Mouse (Mus musculus) testis, adult 2 months (tissue): ENCODE results near the gene 4930544G11Rik. TPM values are rescaled to one million over a fixed set of nuclear protein-coding genes. Genes with fewer than 3 reads are reported as not detected.

Experiments
- H3K27ac ChIP-seq: fragments of 200-500 bp; 2 replicates; pipeline ENCODE4 v1.5.1; 2012; ENCODE audit warnings: low read depth, low read length; ENCODE audit not compliant: control insufficient read depth, insufficient read depth
- H3K27me3 ChIP-seq: fragments of 200-500 bp; 2 replicates; pipeline ENCODE4 v1.6.1; 2012; ENCODE audit warnings: mild to moderate bottlenecking, low read length, moderate library complexity; ENCODE audit not compliant: control insufficient read depth, insufficient read depth
- H3K36me3 ChIP-seq: fragments of 200-500 bp; 2 replicates; pipeline ENCODE4 v1.6.1; 2012; ENCODE audit warnings: mild to moderate bottlenecking, low read length; ENCODE audit not compliant: control insufficient read depth, insufficient read depth
- H3K4me1 ChIP-seq: fragments of 200-500 bp; 2 replicates; pipeline ENCODE4 v1.6.1; 2012; ENCODE audit warnings: low read length; ENCODE audit not compliant: control insufficient read depth, insufficient read depth
- H3K4me3 ChIP-seq: fragments of 200-500 bp; 2 replicates; pipeline ENCODE4 v1.5.1; 2012; ENCODE audit warnings: low read depth, mild to moderate bottlenecking, low read length, moderate library complexity, mixed read lengths; ENCODE audit not compliant: control insufficient read depth
- CTCF ChIP-seq: fragments of 200-500 bp; IDR thresholded peaks from 2 replicates; pipeline ENCODE4 v1.5.1; 2012; ENCODE audit warnings: low read depth, mild to moderate bottlenecking, inconsistent platforms, low read length, moderate library complexity; ENCODE audit not compliant: control insufficient read depth, insufficient read depth, insufficient replicate concordance
- POLR2A ChIP-seq: fragments of 200-500 bp; IDR thresholded peaks from 2 replicates; pipeline ENCODE4 v1.6.1; 2012; ENCODE audit warnings: low read depth, mild to moderate bottlenecking, inconsistent platforms, low read length, moderate library complexity; ENCODE audit not compliant: control insufficient read depth
- polyA plus RNA-seq: library from polyadenylated mRNA; depleted of rRNA; stranded (reverse); fragments of >200 nt; gene quantifications from 2 replicates; pipeline ENCODE4 v1.2.3, GENCODE M21; 2012; rRNA removed

The 4930544G11Rik gene
- 148 and 179 TPM in 2 replicates for polyA plus RNA-seq

- Histone ChIP-seq H3K4me1 (peaks cover 6% of the 10 kb centered on the region), H3K27ac (peak within 1 kb of the TSS; percentile 90), H3K4me3 (peak within 1 kb of the TSS; percentile 90), H3K36me3 (no peaks in the 10 kb centered on the region), H3K27me3 (no peaks in the 10 kb centered on the region)
- peak; percentile 84; the same call in 1 of the 2 replicates for TF ChIP-seq POLR2A
- TF ChIP-seq CTCF: no peak
Observed at GRCm38 (mm10) chr6:65952309-65952708, at the start of gene 4930544G11Rik. 4930544G11Rik (plus strand) TSS chr6:65952609.

- Histone ChIP-seq H3K27me3 (no peaks in the 10 kb centered on the region), H3K4me3 (no peak overlapping the region), H3K27ac (no peak overlapping the region), H3K36me3 (no peaks in the 10 kb centered on the region), H3K4me1 (no peaks in the 10 kb centered on the region)
- no peak for TF ChIP-seq POLR2A
- TF ChIP-seq CTCF: no peak
Observed at GRCm38 (mm10) chr6:65906657-65907182, 45.7 kb upstream of the 4930544G11Rik start.

- H3K4me1 ChIP-seq: no peaks in the 10 kb centered on the region
Observed at GRCm38 (mm10) chr6:65915421-65915820, 37.0 kb upstream of the 4930544G11Rik start.

GRCm38 (mm10) chr6:65921703-65922102 is 30.7 kb upstream of the 4930544G11Rik start:
- TF ChIP-seq POLR2A: no peak
- no peak for TF ChIP-seq CTCF
- Histone ChIP-seq H3K27me3 (no peaks in the 10 kb centered on the region), H3K4me1 (no peaks in the 10 kb centered on the region)

More at GRCm38 (mm10) chr6:65915421-65915820, 37.0 kb upstream of the 4930544G11Rik start:
- TF ChIP-seq POLR2A: no peak
- H3K27me3 ChIP-seq: no peaks in the 10 kb centered on the region
- no peak overlapping the region for H3K4me3 ChIP-seq
- H3K27ac ChIP-seq: no peak overlapping the region
- H3K36me3 ChIP-seq: no peaks in the 10 kb centered on the region

GRCm38 (mm10) chr6:65923501-65924084 is 28.8 kb upstream of the 4930544G11Rik start:
- H3K36me3 ChIP-seq: no peaks in the 10 kb centered on the region
- no peak overlapping the region for H3K4me3 ChIP-seq
- no peak overlapping the region for H3K27ac ChIP-seq
- no peaks in the 10 kb centered on the region for H3K4me1 ChIP-seq
- TF ChIP-seq CTCF (no peak), POLR2A (no peak)
- H3K27me3 ChIP-seq: no peaks in the 10 kb centered on the region

More at GRCm38 (mm10) chr6:65921703-65922102, 30.7 kb upstream of the 4930544G11Rik start:
- H3K4me3 ChIP-seq: no peak overlapping the region
- no peak overlapping the region for H3K27ac ChIP-seq
- H3K36me3 ChIP-seq: no peaks in the 10 kb centered on the region

GRCm38 (mm10) chr6:65925737-65926333 is 26.6 kb upstream of the 4930544G11Rik start:
- H3K4me3 ChIP-seq: no peak overlapping the region
- H3K36me3 ChIP-seq: no peaks in the 10 kb centered on the region
- H3K4me1 ChIP-seq: no peaks in the 10 kb centered on the region
- no peak overlapping the region for H3K27ac ChIP-seq
- H3K27me3 ChIP-seq: no peaks in the 10 kb centered on the region
- TF ChIP-seq POLR2A (no peak), CTCF (no peak)

- TF ChIP-seq POLR2A (no peak), CTCF (no peak)
- Histone ChIP-seq H3K27ac (no peak overlapping the region), H3K4me3 (no peak overlapping the region), H3K36me3 (no peaks in the 10 kb centered on the region), H3K27me3 (no peaks in the 10 kb centered on the region), H3K4me1 (no peaks in the 10 kb centered on the region)
Observed at GRCm38 (mm10) chr6:65930523-65930922, 21.9 kb upstream of the 4930544G11Rik start.
